Mouse (Mus musculus) frontal cortex, postnatal 25 days (tissue): ENCODE data around the gene Slc22a5.
"Not testable (repeated sequence)": the region's sequence is repeated elsewhere in the genome, so short reads cannot be mapped to it uniquely, and the experiment has no call there.

ENCODE experiments used
- DNase-seq, 2 experiments: peaks; one replicate each; pipeline ENCODE4 v3.0.0; 2022; ENCODE audit warnings: low spot score in 2 of 2

Gene Slc22a5

DNA sequence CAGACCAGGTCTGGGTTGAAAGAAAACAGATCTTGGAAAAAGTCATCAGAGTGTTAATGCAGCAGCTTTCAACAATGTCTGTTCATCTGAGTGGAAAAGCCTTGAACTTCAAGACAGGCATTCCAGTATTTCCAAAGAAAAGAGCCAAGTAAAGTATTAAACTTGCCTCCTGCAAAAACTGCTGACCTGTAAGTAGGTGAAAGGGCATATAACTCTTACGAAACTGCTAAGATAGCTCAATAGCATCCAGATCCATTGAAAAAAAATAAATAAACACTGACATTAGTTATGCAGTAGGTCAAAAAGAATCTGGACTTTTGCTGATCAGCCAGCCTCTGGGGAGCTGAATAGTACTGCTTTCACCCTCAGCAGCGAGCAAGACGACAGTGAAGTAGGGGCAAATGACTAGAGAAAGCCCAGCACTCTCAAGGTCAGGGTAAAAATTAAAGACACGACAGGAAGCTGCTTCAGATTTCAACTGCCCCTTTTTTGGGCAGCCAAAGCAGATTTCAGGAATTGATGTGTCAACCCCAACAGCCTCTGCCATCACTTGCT lies 2.3 kb downstream of the Slc22a5 start:
- DNase-seq = no peak

DNA sequence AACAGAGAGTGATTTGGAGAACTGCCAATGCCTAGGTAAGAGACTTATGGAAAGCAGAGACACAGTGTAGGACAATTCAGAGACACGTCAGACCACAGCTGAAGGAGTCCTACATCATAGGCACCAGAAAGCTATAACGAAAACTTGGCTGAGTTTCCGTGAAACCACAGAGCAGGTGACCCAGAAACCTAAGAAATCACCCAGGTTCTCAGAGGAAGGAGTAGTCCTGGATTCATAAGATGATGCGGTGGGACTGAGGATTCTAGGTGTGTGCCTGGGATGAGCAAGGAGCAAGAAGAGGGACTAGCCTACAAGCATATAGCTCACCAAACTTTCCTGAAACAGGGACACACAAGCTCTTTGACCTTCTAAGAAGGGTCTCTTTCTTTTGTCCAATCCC lies 3.2 kb downstream of the Slc22a5 start:
- DNase-seq = no peak

DNA sequence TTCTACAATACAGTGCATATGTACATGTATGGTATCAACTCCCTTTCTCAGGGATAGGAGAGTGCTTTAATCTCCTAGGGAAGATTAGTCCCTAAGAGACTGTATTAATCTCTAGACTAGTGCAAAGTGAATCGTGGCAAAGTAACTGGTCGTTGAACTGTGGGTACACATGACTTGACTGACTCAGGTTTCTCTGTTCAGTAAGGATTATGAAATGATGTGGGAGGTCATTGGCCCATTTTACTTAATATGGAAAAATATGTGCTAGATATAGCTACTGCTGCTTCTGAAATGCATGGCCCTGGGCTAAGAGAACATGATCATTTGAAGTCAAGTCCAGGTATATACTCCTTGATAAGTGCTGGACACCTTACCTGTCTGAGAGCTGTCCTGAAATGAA lies 8.2 kb downstream of the Slc22a5 start:
- no peak for DNase-seq

DNA sequence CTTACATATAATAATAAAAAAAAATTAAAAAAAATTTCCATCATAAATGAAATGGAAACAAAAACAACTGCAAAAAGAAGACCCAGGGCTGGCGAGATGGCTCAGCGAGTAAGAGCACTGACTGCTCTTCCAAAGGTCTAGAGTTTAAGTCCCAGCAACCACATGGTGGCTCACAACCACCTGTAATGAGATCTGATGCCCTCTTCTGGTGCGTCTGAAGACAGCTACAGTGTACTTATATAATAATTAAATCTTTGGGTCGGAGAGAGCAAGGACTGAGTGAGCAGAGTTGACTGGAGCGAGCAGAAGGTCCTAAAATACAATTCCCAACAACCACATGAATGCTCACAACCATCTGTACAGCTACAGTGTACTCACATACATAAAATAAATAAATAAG lies 13.4 kb downstream of the Slc22a5 start:
- DNase-seq = not testable (repeated sequence)

DNA sequence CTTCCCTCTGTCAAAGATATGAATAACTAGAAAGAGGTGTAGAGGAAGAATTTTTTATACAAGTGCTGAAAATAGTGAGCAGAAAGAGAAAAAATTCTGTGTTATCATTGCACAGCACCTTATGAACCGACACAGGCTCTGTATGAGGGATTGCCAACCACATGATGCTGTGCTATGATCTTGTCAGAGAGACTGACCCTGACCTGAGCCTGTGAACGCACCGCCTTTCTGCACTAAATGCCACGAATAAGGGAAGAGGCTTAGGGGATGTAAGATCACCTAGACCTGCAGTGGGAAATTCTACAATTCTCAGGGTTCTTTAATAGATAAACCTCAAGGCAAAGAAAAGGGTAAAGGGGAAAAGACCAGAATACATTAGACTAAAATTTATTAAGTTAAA lies 15.0 kb downstream of the Slc22a5 start:
- no peak for DNase-seq

DNA sequence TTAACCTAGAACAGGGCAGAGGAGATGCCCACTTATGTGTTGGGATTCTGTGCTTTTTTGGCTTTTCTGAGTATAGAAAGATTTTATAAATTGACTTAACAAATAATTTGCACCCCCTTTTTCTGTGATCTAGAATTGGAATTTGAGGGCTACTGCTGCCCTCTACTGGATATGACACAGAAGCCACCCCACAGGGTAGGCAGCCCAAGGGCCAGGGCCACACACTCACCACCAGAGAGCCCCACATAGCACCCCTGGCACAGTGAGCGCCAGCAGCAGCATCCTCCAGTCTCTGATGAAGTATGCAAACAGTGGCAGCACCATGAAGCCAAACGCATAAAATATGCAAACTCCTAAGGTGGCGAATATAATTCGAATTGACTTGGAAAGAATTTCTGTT lies 16.8 kb downstream of the Slc22a5 start:
- DNase-seq = no peak

DNA sequence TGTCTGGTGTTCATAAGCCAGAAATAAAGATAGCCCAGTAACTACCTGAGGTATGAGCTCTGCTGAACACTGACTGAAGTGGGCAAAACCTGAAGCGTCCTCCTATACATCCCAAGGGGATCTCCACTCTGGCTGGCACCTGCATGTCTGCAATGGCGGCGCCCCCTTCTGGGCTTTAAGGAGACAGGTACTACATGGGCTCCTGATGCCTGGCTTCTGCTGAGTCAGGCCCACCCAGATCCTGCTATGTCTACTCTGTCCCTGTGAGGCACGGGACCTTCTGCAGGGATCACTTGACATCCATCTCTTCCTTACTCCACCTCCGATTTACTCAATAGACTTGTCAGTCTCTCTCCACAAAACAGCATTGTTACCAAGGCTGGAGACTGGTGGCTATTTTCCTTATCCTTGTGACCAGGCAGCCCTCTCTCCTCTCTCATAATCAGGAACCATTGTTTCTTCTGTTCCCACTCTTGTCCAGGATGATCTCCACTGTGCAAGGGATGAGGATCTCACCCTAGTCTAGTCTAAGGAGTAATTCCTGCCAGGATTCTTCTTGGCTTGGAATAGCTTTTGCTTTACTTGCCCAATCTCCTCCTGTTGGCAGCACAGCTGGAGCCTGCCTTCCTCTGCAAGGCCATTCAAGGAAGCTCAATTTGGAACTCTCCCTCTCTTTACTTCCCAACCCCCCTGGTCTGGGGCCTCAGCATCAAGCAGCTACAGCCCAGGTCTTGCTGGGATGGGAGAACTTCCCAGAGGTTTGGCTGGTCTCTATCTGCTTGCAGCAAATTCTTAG lies 17.4 kb downstream of the Slc22a5 start:
- DNase-seq = not testable (repeated sequence)

DNA sequence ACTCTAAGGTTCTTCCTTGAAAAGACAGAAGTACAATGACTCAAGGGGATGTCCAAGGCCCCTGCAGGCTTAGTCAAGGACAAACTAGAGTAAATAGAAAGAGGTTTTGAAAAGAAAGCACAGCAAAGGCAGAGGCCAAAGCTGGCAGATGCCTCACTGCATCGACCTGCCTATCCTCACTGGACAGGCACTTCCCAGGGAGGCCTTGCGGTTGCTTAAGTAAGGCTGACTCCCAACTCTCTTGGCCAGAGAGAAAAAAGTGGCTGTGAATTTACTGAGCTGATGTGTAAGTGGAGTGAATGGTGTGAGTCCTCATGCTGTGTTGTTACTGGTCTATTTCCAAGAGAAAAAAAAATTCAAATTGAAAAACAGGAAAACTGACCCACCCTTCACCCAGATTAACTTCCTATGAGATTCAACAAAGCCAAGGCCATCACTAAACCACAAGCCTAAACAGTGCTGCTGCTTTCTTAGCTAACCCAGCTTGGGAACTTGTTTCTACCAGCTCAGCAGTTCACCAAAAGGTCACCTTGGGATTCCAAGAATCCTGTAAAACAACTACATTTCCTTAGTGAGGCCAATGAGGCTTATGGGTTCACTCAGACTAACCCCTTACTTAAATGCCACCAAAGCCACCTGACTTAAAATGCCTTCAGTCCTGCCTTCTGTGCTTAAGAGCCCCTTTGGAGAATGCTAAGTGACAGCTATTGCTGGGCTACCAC lies 19.5 kb downstream of the Slc22a5 start:
- DNase-seq = no peak

DNA sequence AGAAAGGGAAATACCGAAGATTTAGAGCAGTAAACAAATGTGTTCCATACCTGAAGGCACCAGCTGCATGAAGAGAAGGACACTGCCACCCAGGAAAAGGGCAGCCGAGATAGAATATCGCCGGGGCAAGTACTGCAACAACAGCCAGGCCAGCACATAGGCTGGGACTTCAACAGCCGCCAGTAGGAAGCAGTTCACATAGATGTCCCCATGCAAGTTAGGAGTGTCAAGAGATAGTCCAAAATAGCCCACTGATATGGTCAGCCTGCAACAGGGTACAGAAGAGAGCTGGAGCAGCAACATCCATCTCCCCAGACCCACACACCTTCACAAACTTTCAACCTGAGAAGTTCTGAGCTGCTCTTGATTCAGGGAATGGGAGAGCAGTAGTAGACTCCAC lies 22.3 kb downstream of the Slc22a5 start:
- no peak for DNase-seq

DNA sequence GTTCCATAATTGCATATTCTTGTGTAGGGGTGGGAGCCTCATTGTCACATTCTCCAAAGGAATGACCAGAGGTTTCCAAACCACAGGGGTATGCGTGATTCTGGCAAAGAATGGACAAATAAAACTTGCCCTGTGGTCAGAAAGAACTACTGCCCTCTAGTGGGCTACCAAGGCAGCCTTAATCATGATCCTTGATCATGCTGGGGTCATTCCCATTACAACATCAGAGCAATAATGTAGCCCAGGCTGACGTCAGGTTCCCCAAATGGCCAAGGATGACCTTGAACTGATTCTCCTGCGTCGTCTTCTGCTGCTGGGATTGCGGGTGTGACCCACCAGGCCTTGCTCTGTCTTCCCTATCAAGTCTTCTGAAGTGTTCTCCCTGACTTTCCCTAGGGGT lies 23.1 kb downstream of the Slc22a5 start:
- DNase-seq = not testable (repeated sequence)

DNA sequence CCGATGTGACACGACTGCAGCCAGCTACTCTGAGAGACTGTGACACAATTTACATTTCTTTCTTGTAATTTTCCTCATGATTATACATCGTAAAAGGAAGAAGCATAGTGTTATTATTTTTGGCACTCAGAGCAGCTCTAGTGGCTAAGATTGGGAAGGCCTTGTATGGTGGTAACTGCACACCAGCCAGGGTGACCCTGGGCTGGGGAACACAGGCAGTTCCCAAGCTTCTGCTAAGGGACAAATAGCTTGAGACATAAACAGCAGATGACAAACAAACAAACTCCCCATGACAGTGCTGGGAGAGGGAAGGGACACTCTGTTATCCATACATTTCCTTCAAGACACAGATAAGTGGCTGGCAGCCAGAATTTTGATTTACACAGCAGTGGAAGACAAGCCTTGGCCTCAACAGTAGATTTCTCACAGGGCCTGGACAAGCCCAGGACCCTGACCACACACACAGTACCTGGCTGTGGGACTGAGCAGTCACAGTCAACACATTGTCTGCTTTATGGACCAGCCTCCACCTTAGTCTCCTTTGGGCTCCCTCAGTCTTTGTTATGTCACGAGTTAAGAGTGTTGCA lies 26.6 kb downstream of the Slc22a5 start:
- not testable (repeated sequence) for DNase-seq

DNA sequence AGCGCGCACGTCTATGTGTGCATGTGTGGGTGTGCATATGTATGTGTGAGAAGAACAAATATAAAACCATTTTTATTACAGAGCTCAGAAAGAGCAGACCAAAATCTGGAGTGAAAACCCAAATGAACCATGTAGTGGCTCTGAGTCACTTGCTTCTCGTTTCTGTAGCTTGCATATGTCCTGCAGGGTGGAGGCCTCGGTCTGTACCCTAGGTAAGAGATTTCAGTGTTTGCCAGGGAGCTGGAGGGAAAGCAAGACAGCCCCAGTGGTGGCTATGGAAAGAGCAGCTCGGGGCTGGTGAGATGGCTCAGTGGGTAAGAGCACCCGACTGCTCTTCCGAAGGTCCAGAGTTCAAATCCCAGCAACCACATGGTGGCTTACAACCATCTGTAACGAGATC lies 30.5 kb downstream of the Slc22a5 start:
- DNase-seq = not testable (repeated sequence)

DNA sequence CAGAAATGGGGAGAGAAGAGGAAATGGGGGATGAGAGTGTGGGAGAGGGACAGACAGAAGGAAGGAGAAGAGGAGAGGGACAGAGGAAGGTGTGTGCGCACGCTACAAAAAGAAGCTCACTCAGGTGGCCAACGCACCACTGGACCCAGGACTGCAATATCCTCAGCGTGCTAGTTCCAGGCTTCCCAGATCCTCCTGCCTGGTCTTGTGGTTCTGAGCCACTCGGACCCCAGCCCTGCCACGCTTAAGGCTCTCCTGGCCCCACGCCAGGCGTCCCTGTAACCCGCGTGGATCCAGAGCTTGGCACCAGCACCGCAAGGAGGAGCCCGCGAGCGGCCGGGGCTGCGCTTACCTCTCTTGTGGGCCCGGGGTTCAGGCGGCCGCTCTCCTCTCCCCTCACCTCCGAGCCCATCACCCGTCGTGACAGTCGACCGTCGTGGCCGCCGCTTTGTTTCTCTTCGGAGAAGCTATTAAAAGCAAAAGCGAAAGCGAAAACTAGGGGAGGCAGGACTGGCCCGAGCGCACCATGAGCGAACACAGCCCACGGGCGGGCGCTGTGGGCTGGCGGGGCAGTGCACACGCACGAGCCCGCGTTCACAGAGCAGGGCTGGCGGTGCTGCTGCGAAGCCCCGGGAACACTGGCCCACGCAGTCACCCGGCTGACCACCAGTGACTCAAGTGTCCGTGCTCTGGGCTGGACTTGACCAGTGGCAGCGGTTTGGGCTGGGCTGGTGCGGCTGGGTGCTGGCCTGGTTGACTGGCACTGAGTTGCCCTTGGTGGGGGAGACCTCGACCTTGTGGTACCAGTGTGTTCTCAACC lies 32.5 kb downstream of the Slc22a5 start, which contains the start of gene Gm12216:
TSS of gene Gm12216 (minus strand) at position 496 of the 820 bp plus-strand sequence.
- peak in 1 of 2 experiments; percentile 15 for DNase-seq

DNA sequence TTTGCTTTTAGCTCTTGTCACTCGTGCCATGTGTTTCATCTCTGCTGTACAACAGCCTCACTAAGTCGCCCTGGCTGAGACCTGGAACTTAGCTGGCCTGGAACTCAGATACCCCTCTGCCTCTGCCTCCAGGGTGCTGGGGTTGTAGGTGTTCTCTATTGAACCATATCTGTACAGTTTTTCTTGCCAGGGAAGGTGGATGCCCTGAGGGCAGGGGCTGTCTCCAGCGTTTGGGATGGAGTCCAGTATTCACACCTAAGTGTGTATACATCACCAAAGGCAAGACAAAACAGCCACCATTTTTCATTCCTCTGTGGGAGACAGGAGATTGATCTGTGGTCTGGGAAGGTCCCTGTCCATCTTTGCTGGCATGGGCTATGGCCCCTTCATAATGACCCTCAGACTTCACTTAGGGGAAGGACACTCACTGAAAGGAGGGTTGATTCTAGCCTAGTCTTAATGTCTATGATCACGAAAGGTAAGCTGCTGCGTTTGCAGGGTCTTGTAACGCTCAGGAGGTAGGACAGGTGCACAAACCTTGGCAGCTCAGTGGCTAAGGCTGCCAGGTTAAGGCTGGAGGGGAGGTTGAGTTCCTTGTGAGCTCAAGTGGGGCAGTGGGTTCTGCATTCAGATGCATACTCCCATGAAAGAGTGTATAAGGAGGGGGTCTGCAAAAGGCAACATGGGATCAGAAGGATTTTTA lies 33.3 kb downstream of the Slc22a5 start:
- DNase-seq = no peak

DNA sequence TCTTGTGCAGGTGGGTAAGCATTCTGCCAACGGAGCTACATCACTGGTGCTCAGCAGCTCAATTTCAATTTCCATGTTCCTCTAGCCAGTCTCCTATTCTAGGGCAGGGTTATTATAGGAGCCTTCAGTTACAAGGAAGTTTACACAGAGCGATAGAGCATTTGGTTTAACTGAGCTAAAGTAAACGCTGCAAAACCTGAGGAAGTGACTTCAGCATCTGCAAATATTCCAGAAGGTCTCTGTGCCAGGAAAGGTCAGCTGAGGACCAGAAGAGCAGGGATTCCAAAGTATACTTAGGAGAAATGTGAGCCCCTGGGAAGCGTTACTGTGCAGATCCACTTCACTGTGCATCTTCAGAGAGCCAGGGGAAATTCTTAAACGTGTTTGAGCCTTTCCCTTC lies 37.8 kb downstream of the Slc22a5 start:
- DNase-seq = no peak

DNA sequence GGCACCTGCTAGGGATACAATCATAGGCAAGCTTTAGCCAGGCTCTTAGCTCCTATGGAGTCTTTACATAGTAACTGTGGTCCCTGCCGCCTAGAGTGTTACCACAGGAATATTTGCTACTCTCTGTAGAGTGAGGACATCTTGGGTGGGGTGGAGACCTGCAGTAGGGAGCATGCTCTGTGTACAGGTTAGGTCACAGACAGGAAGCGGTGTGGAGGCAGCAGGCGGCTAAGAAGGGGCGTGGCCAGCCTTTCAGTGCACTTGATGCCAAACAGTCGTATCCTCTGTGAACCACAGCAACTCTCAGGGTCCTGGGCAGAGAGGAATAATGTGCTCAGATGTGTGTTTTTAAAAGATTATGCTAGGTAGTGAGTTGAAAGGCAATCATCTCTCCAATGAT lies 39.7 kb downstream of the Slc22a5 start:
- DNase-seq = no peak

DNA sequence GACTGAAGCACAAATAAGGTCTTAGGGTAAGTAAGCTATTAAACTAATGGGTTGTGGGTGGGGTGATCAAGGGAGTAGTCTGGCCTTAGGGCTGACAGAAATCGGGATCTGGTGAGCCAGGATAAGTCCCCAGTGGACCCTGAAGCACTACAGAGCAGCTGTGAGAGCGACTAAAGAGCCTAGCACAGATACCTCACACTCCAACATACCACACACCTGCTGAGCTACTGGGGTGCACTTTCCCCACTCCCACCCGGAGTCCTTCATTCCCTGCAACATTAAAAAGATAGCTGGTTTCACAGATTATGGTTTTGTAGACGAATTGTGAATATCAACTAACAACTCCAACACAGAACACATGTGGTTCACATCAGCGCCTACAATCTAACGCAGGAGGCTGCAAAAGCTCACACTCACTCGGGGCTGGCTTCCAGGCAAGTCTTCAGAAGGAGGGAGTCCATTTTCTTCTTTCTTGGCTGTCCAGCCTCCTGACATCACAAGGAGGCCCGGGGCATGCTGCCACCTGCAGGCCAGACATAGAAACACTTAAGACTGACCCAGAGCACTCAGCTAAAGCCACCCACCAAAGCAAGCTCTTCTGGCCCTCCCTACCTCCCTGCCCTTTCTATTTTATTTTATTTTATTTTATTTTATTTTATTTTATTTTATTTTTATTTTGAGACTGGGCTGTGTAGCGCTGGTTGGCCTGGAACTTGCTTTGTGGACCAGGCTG lies 41.7 kb downstream of the Slc22a5 start:
- DNase-seq = peak; percentile 50 to 55

DNA sequence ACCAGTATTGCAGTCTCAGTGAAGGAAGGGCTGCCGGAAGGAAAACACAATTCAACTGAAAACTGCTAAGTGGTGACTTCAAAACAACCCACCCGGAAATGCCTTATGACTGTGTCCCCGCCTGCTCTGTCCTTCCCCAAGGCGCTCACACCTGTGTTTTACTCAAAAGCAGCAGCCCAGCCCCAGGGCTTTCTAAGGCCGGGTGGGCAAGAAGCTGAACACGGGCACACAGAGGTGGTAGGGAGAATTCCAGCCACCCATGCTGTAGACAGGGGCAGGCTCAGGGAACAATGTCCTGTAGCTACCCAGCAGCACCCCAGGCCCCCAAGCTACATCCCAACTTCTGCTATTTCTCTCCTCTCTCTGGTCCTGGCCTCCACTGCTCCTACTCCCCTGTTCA lies 45.8 kb downstream of the Slc22a5 start:
- DNase-seq = no peak

DNA sequence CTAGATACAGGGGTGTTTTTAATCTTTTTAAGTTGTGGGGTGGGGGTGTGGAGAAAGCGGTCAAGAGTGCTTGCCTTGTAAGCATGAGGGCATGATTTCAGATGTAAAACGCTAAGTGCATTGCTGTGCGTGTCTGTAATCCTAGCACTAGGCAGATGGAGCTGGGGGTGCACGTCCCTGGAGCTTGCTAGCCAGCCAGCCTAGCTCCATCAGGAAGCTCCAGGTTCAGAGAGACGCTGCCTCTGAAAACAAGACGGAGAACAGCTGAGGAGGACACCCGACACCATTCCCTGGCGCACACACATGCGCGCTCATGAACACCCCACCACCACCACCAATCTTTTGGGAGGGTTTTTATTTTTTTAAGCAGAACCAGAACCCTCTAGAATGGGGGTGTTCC lies 48.4 kb downstream of the Slc22a5 start:
- no peak for DNase-seq

DNA sequence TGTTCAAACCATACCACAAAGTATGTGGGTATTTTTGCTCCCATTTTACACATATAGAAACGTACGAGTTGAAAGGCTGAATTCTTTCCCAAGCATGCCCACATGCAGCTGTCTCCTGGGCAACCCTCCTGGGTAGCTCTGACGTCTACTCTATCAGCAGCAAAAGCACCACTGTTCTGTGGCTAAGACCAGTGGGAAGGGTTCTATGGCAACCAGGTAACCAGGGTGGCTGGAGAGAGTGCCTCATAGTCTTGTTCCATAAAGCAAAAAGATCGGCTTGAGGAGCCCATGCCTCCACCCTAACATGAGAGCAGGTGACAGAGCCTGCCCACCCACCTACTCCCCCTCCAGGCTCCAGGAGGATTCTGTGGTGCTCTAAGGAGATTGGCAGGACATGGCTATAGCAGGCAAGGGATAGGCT lies 49.3 kb downstream of the Slc22a5 start:
- peak; percentile 17 to 26 for DNase-seq
